Mouse (Mus musculus): Measurements from ENCODE around the gene Nup98. TPM values are rescaled to one million over a fixed set of nuclear protein-coding genes. Genes with fewer than 3 reads are reported as not detected.

Gene Nup98
- 3.2 and 6.2 TPM in 2 replicates for polyA plus RNA-seq (2012; ENCODE audit: low replicate concordance)

GRCm38 (mm10) chr7:102209756-102210721 lies at the start of gene Nup98, which contains the start of gene Pgap2:
Gene Nup98, minus strand, starts transcription at chr7:102210176.
Gene Pgap2, plus strand, starts transcription at chr7:102210208.

GRCm38 (mm10) chr7:102255954-102256353 lies 46.0 kb upstream of the Nup98 start, which contains the start of gene Rhog:
Gene Rhog, minus strand, starts transcription at chr7:102256054.

DNA sequence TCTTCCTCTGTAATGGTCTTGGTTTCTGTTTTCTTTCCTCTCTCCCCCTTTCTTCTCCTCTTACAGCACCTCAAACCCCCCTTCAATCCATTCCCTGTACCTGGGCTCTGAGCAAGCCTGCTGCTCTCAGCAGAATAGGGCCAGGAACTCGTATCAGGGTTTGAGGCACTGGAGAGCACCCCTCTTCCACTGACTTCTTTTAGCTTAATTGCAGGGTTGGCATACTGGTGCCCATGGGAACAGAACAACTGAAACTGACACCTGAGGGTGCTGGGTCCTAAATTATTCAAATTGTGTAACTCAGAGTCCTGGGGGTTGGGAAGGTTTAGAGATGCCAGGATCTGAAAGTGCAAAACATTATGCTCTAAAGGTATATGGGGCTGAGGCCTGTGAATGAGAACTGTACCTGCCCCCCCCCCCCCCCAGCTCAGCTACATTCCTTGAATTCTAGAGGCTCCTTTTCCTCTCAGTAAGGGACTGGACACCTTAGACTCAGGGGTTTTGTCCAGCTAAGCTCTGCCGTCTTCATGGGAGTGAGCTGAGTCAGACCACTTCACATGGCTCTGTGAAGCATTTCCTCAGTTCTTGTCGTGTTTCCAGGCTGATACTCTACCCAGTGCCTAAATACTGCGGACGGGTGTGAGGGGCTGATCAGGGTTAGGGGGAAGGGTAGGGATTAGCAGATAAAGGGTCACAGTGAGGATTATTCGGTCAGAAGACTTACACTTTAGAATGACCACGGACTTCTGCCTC lies 93.2 kb downstream of the Nup98 start, which contains the start of gene Chrna10:
Gene Chrna10, minus strand, starts transcription at position 250 of the 753 bp plus-strand sequence.

DNA sequence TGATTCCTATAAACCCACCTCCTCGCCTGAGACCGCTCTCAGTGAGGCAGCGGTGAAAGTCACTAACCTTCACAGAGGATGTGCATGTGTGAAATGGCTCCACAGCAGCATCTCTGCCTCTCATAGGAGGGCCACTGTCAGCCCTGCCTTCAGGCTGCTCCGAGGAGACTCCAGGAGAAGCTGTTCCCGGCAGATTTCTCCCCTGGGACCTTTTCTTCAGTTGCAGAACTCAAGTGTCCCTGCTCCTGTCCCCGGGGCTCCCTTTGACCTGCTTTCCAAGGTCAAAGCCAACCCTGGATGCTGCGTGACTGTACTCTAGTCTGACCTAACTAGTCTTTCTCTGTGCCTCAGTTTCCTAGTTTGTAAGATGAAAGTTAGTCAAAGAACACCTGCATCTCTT lies 100.8 kb downstream of the Nup98 start, which contains the start of gene Art5:
Gene Art5, minus strand, starts transcription at position 319 of the 400 bp plus-strand sequence.

GRCm38 (mm10) chr7:102101487-102101886 lies 108.5 kb downstream of the Nup98 start, which contains the start of gene Art1:
Gene Art1, plus strand, starts transcription at chr7:102101743.

DNA sequence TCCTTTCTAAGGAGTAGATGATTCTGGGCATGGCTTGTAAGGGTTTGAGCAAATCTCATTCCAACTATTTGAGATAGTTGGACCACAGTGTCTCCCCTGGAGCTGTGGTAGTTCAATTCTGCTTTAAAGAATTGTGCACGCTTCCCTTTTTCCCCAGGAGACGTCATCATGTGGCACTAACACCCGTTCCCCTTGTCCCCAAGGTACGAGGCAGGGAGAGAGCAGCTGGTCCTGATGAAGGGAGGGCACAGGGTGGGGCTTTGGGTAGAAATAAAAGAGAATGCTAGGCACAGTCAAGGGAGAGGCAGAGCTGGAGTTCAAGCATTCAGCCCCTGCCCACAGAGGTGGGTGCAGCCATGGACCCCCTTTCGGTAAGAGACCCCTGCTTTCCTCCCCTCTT lies 127.2 kb downstream of the Nup98 start, which contains the start of gene Trpc2:
Gene Trpc2, plus strand, starts transcription at position 301 of the 400 bp plus-strand sequence.

Other genes starting within 250 kb of the Nup98 start
- 4.6 and 13.5 TPM in 2 replicates for gene Il18bp, start 191.5 kb downstream of the Nup98 start, polyA plus RNA-seq (2012; ENCODE audit: low replicate concordance)
- gene Rnf121, start 144.7 kb downstream of the Nup98 start, polyA plus RNA-seq (2012; ENCODE audit: low replicate concordance), result 2.1 and 5.2 TPM in 2 replicates
- gene Xndc1, start 144.7 kb downstream of the Nup98 start, polyA plus RNA-seq (2012; ENCODE audit: low replicate concordance), result 16.8 and 17.7 TPM in 2 replicates
- gene Xntrpc, start 144.5 kb downstream of the Nup98 start, polyA plus RNA-seq (2012; ENCODE audit: low replicate concordance), result 0.36 and 1.0 TPM in 2 replicates
- 1.4 and 2.6 TPM in 2 replicates for gene Trpc2, start 127.1 kb downstream of the Nup98 start, polyA plus RNA-seq (2012; ENCODE audit: low replicate concordance)
- gene Art1, start 108.4 kb downstream of the Nup98 start, polyA plus RNA-seq (2012; ENCODE audit: low replicate concordance), result not detected in 2 replicates
- gene Art5, start 100.7 kb downstream of the Nup98 start, polyA plus RNA-seq (2012; ENCODE audit: low replicate concordance), result 0.30 and 0.34 TPM in 2 replicates
- 0.10 TPM in 1 of 2 replicates, not detected in the other for gene Chrna10, start 93.3 kb downstream of the Nup98 start, polyA plus RNA-seq (2012; ENCODE audit: low replicate concordance)
- gene Pgap2, start within 50 bp of the Nup98 start, polyA plus RNA-seq (2012; ENCODE audit: low replicate concordance), result 18.8 and 20.8 TPM in 2 replicates
- gene Rhog, start 45.9 kb upstream of the Nup98 start, polyA plus RNA-seq (2012; ENCODE audit: low replicate concordance), result 184 and 319 TPM in 2 replicates
- gene Stim1, start 57.6 kb upstream of the Nup98 start, polyA plus RNA-seq (2012; ENCODE audit: low replicate concordance), result 56.1 and 72.6 TPM in 2 replicates
- 5.3 and 39.2 TPM in 2 replicates for gene Rrm1, start 231.5 kb upstream of the Nup98 start, polyA plus RNA-seq (2012; ENCODE audit: low replicate concordance)

Measured in hematopoietic multipotent progenitor cell, adult 10-12 weeks (in vitro differentiated cells).